Mouse (Mus musculus) myocyte (in vitro differentiated cells): Measurements from ENCODE around the gene Oaf. TPM values are rescaled to one million over a fixed set of nuclear protein-coding genes. Genes with fewer than 3 reads are reported as not detected.
A peak's percentile ranks its signal among the peaks of the same experiment; 100 is the strongest.

ENCODE experiments used
- H3K27me3 ChIP-seq: one replicate; pipeline ENCODE4 v1.6.1; 2011; ENCODE audit not compliant: control insufficient read depth, insufficient read depth, insufficient read length
- H3K36me3 ChIP-seq: one replicate; pipeline ENCODE4 v1.6.1; 2011; ENCODE audit not compliant: control insufficient read depth, insufficient read depth
- H3K4me2 ChIP-seq: one replicate; pipeline ENCODE4 v1.6.1; 2011; ENCODE audit warnings: low read depth, control low read depth
- H3K4me3 ChIP-seq: one replicate; pipeline ENCODE4 v1.5.1; 2011; ENCODE audit warnings: mild to moderate bottlenecking, control low read depth, moderate library complexity
- H3K79me2 ChIP-seq: one replicate; pipeline ENCODE4 v1.6.1; 2011; ENCODE audit not compliant: control insufficient read depth, insufficient read depth
- H3ac ChIP-seq: one replicate; pipeline ENCODE4 v1.6.1; 2011; ENCODE audit not compliant: control insufficient read depth, insufficient read length
- CEBPB ChIP-seq: IDR thresholded peaks from 2 replicates; pipeline ENCODE4 v1.6.1; 2011; ENCODE audit warnings: mild to moderate bottlenecking, moderate library complexity; ENCODE audit not compliant: poor library complexity, insufficient read depth, severe bottlenecking
- E2F4 ChIP-seq: IDR thresholded peaks from one replicate; pipeline ENCODE4 v1.6.1; 2011; ENCODE audit warnings: mild to moderate bottlenecking, control low read depth, moderate library complexity; ENCODE audit not compliant: insufficient read depth
- MAX ChIP-seq: IDR thresholded peaks from one replicate; pipeline ENCODE4 v1.6.1; 2011; ENCODE audit warnings: low read depth, mild to moderate bottlenecking, control low read depth
- MYOD1 ChIP-seq, 3 experiments: IDR thresholded peaks; one replicate each; pipeline ENCODE4 v1.6.1; 2011; ENCODE audit warnings: control low read depth in 2 of 3, low read depth in 2 of 3, mild to moderate bottlenecking in 2 of 3, moderate library complexity in 1 of 3; ENCODE audit not compliant: insufficient read length in 2 of 3, control insufficient read depth in 1 of 3
- MYOG ChIP-seq, 3 experiments: IDR thresholded peaks; one replicate each; pipeline ENCODE4 v1.6.1; 2011; ENCODE audit warnings: control low read depth in 2 of 3, low read depth in 2 of 3, mild to moderate bottlenecking in 2 of 3; ENCODE audit not compliant: insufficient read length in 2 of 3, control insufficient read depth in 1 of 3, insufficient read depth in 1 of 3
- POLR2A ChIP-seq: IDR thresholded peaks from one replicate; pipeline ENCODE4 v1.6.1; 2011; ENCODE audit warnings: low read depth, mild to moderate bottlenecking, control low read depth, moderate library complexity; ENCODE audit not compliant: insufficient read length
- POLR2AphosphoS2 ChIP-seq: IDR thresholded peaks from one replicate; pipeline ENCODE4 v1.6.1; 2011; ENCODE audit warnings: low read depth, control low read depth; ENCODE audit not compliant: insufficient read length
- REST ChIP-seq: IDR thresholded peaks from one replicate; pipeline ENCODE4 v1.6.1; 2011; ENCODE audit warnings: mild to moderate bottlenecking, control low read depth, moderate library complexity; ENCODE audit not compliant: insufficient read depth, insufficient read length
- SRF ChIP-seq: IDR thresholded peaks from one replicate; pipeline ENCODE4 v1.6.1; 2011; ENCODE audit warnings: low read depth; ENCODE audit not compliant: control insufficient read depth, insufficient read length
- TCF12 ChIP-seq: IDR thresholded peaks from one replicate; pipeline ENCODE4 v1.6.1; 2011; ENCODE audit warnings: mild to moderate bottlenecking, control low read depth; ENCODE audit not compliant: poor library complexity, insufficient read depth, severe bottlenecking
- TCF3 ChIP-seq: IDR thresholded peaks from one replicate; pipeline ENCODE4 v1.6.1; 2011; ENCODE audit warnings: low read depth, control low read depth; ENCODE audit not compliant: insufficient read length
- USF1 ChIP-seq: IDR thresholded peaks from one replicate; pipeline ENCODE4 v1.6.1; 2011; ENCODE audit warnings: low read depth, mild to moderate bottlenecking, control low read depth, moderate library complexity
- polyA plus RNA-seq: library from polyadenylated mRNA; unstranded; fragments of >200 nt; fragmentation: generic; extraction: Trizol; gene quantifications from one replicate; pipeline ENCODE4 v1.2.1, GENCODE M21; 2012; ENCODE audit warnings: missing spikeins

Gene Oaf
- polyA plus RNA-seq, 1 experiment: 27.1 TPM

GRCm38 (mm10) chr9:43233515-43233914 lies 6.2 kb downstream of the Oaf start:
- Histone ChIP-seq H3K4me2 (no peak overlapping the region), H3K36me3 (no peaks in the 10 kb centered on the region), H3ac (no peak overlapping the region), H3K4me3 (no peak overlapping the region), H3K27me3 (no peaks in the 10 kb centered on the region), H3K79me2 (peaks cover under 1% of the 10 kb centered on the region)
- TF ChIP-seq POLR2A (no peak), REST (no peak), MAX (no peak), USF1 (no peak), MYOG (IDR thresholded peaks at IDR 0.05; ENCODE audit: control insufficient read depth in 1 of 3, insufficient read depth in 1 of 3, insufficient read length in 2 of 3, low read depth in 2 of 3) (no peak), SRF (no peak), MYOD1 (IDR thresholded peaks at IDR 0.05; ENCODE audit: control insufficient read depth in 1 of 3, insufficient read length in 2 of 3, low read depth in 2 of 3) (no peak), E2F4 (no peak), POLR2AphosphoS2 (no peak), TCF3 (no peak), CEBPB (no peak), TCF12 (no peak)

DNA sequence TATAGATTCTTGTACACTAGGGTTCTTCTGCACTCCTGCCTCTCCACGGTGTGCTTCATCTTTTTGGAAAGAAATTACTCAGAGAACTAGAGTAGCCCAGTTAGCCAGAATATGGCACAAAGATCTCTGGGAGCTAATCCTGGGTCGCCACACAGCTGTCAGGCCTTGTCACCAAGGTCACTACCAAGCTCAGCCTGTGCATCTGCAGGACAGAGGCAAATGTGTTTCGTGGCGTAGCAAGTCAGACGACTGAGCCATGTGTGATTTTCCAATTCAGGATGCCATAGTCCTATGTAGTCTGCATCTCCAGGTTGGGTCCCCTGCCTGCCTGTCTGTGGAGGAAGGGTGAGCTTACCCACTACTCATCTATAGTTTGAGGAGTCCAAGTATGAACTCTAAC lies 6.7 kb downstream of the Oaf start:
- TF ChIP-seq MYOD1 (IDR thresholded peaks at IDR 0.05; ENCODE audit: control insufficient read depth in 1 of 3, insufficient read length in 2 of 3, low read depth in 2 of 3): peak; percentile 44 to 85 (median 74)
- no peak for TF ChIP-seq POLR2AphosphoS2
- no peak for TF ChIP-seq SRF
- TF ChIP-seq MYOG (IDR thresholded peaks at IDR 0.05; ENCODE audit: control insufficient read depth in 1 of 3, insufficient read depth in 1 of 3, insufficient read length in 2 of 3, low read depth in 2 of 3): peak in 1 of 3 experiments; percentile 16
- TF ChIP-seq MAX: no peak

DNA sequence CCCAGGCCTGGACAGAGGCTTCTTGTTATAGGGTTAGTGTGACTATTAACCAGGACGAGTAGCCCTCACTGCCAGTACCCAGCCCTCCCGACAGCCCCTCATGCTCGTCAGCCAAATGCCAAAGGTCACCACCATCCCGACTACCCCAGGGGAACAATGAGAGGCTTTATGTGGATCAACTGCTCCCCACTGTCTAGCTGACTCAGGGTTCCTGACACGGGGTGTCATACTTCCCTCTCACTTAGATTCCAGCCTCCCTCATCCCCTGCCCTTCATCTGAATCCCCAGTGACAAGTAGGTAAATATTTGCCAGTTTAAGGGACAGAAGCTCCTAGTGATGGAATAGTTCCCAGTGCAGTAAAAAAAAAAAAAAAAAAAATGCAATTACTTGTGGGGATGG lies 7.4 kb downstream of the Oaf start:
- Histone ChIP-seq H3K36me3 (no peaks in the 10 kb centered on the region), H3K27me3 (no peaks in the 10 kb centered on the region), H3K4me3 (no peak overlapping the region), H3ac (no peak overlapping the region), H3K4me2 (peak overlapping the region; percentile 2), H3K79me2 (no peaks in the 10 kb centered on the region)
- TF ChIP-seq E2F4: no peak
- no peak for TF ChIP-seq TCF12
- no peak for TF ChIP-seq USF1
- TF ChIP-seq MYOG (IDR thresholded peaks at IDR 0.05; ENCODE audit: control insufficient read depth in 1 of 3, insufficient read depth in 1 of 3, insufficient read length in 2 of 3, low read depth in 2 of 3): no peak
- TF ChIP-seq POLR2A: no peak
- no peak for TF ChIP-seq MAX
- no peak for TF ChIP-seq POLR2AphosphoS2
- no peak for TF ChIP-seq TCF3
- TF ChIP-seq REST: no peak
- no peak for TF ChIP-seq MYOD1 (IDR thresholded peaks at IDR 0.05; ENCODE audit: control insufficient read depth in 1 of 3, insufficient read length in 2 of 3, low read depth in 2 of 3)
- no peak for TF ChIP-seq SRF
- no peak for TF ChIP-seq CEBPB

More for the DNA sequence above, 6.7 kb downstream of the Oaf start:
- Histone ChIP-seq H3K79me2 (no peaks in the 10 kb centered on the region), H3K4me3 (no peak overlapping the region), H3K27me3 (no peaks in the 10 kb centered on the region), H3ac (no peak overlapping the region), H3K4me2 (peak overlapping the region; percentile 2), H3K36me3 (no peaks in the 10 kb centered on the region)

- Histone ChIP-seq H3K4me3 (no peak overlapping the region), H3K4me2 (no peak overlapping the region), H3K27me3 (no peaks in the 10 kb centered on the region), H3ac (no peak overlapping the region), H3K36me3 (no peaks in the 10 kb centered on the region), H3K79me2 (no peaks in the 10 kb centered on the region)
- TF ChIP-seq E2F4 (no peak), MYOD1 (IDR thresholded peaks at IDR 0.05; ENCODE audit: control insufficient read depth in 1 of 3, insufficient read length in 2 of 3, low read depth in 2 of 3) (no peak), MAX (no peak), REST (no peak), CEBPB (no peak), USF1 (no peak), TCF3 (no peak), TCF12 (no peak), POLR2A (no peak), SRF (no peak), MYOG (IDR thresholded peaks at IDR 0.05; ENCODE audit: control insufficient read depth in 1 of 3, insufficient read depth in 1 of 3, insufficient read length in 2 of 3, low read depth in 2 of 3) (no peak), POLR2AphosphoS2 (no peak)
Measured at GRCm38 (mm10) chr9:43231805-43232204, 7.9 kb downstream of the Oaf start.
